Mouse (Mus musculus) thymus, adult 2 months (tissue): Measurements from ENCODE around the gene Twsg1.

Experiments used
- CTCF ChIP-seq: fragments of 200-500 bp; IDR thresholded peaks from 2 replicates; pipeline ENCODE4 v1.5.1; 2012; ENCODE audit warnings: mild to moderate bottlenecking, control low read depth, low read length, moderate library complexity, borderline replicate concordance; ENCODE audit not compliant: control insufficient read depth, poor library complexity, insufficient read depth; ENCODE audit errors: extremely low read depth
- POLR2A ChIP-seq: fragments of 200-500 bp; IDR thresholded peaks from 2 replicates; pipeline ENCODE4 v1.6.1; 2012; ENCODE audit warnings: mild to moderate bottlenecking, low read length, control low read depth, moderate library complexity; ENCODE audit not compliant: control insufficient read depth, poor library complexity, insufficient read depth; ENCODE audit errors: extremely low read depth

DNA sequence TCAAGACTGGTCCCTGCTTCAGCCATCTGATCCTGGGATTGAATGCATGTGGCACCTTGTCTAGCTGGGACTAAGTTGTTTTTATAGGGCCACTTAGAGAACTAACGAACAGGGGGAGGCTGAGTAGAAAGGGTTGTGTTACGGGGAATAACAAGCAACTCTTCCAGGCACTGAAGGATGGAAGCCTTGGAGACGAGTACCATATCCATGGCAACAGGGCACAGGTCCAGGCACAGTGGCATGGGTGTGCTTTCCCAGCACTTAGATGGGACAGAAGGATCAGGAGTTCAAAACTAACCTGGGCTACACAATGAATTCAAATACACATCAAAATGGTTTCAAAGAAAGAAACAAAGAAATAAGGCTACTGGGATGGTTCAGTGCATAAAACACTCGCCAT is 23.9 kb downstream of the Twsg1 start:
- TF ChIP-seq CTCF (no peak), POLR2A (no peak)
